Mouse (Mus musculus) layer of hippocampus, postnatal 36 days (tissue): ENCODE results near the gene Fbxo3. TPM values are rescaled to one million over a fixed set of nuclear protein-coding genes. Genes with fewer than 3 reads are reported as not detected.
"Not testable (repeated sequence)": the region's sequence is repeated elsewhere in the genome, so short reads cannot be mapped to it uniquely, and the experiment has no call there.

Experiments used
- DNase-seq, 2 experiments: peaks; one replicate each; pipeline ENCODE4 v3.0.0; 2022
- total RNA-seq, 2 experiments: library from RNA; stranded (reverse); gene quantifications; 2 replicates each; pipeline ENCODE4 v1.2.3; 2021

The Fbxo3 gene
- total RNA-seq, 2 experiments from 2014 or later: 48.7 to 49.2 TPM

- not testable (repeated sequence) for DNase-seq
Observed at GRCm38 (mm10) chr2:104097396-104097795, 69.9 kb downstream of the Fbxo3 start.

- DNase-seq: no peak
Observed at GRCm38 (mm10) chr2:104098529-104099230, 71.2 kb downstream of the Fbxo3 start.

- no peak for DNase-seq
Observed at GRCm38 (mm10) chr2:104099231-104099585, 71.7 kb downstream of the Fbxo3 start.

GRCm38 (mm10) chr2:104099946-104100345 is 72.4 kb downstream of the Fbxo3 start:
- no peak for DNase-seq

GRCm38 (mm10) chr2:104104800-104105199 is 77.3 kb downstream of the Fbxo3 start:
- DNase-seq: no peak

- DNase-seq: not testable (repeated sequence)
Observed at GRCm38 (mm10) chr2:104109021-104109420, 81.5 kb downstream of the Fbxo3 start.

- no peak for DNase-seq
Observed at GRCm38 (mm10) chr2:104109528-104109927, 82.0 kb downstream of the Fbxo3 start.

GRCm38 (mm10) chr2:104110031-104110430 is 82.5 kb downstream of the Fbxo3 start:
- DNase-seq: no peak

GRCm38 (mm10) chr2:104111170-104111797 is 83.8 kb downstream of the Fbxo3 start:
- not testable (repeated sequence) for DNase-seq

Other genes with a start within 250 kb of the Fbxo3 start
- 100 to 1,000 TPM; 363 to 370 TPM for gene Caprin1, start 230.1 kb upstream of the Fbxo3 start, total RNA-seq
- 10 to 100 TPM; 20.0 TPM for gene Lmo2, start 69.7 kb upstream of the Fbxo3 start, total RNA-seq
- gene 4931422A03Rik, start 640 bp downstream of the Fbxo3 start, total RNA-seq: not detected
- under 1 TPM; 0.47 to 0.53 TPM for gene Gm10912, start 38.1 kb downstream of the Fbxo3 start, total RNA-seq
- not detected for gene Gm10799, start 40.8 kb downstream of the Fbxo3 start, total RNA-seq
- 1 to 10 TPM in 1 of 2 experiments, not detected in 1; 2.0 TPM for gene Cd59b, start 42.1 kb downstream of the Fbxo3 start, total RNA-seq
- 1 to 10 TPM; 3.9 to 6.0 TPM for gene Cd59a, start 68.1 kb downstream of the Fbxo3 start, total RNA-seq
- not detected for gene A930018P22Rik, start 95.0 kb downstream of the Fbxo3 start, total RNA-seq